Mouse (Mus musculus) activated CD4-positive, CD25-positive, alpha-beta regulatory T cell, adult 4 months (primary cell): Measurements from ENCODE around the gene Cdc25a. TPM values are rescaled to one million over a fixed set of nuclear protein-coding genes. Genes with fewer than 3 reads are reported as not detected.

Source experiments
- ATAC-seq: one replicate; pipeline ENCODE4 v1.8.0; 2017
- polyA plus RNA-seq, 2 experiments: library from polyadenylated mRNA; unstranded; fragments of 100-300 nt; shearing (Covaris generic); gene quantifications; one replicate each; pipeline ENCODE4 v1.2.1; 2017

Cdc25a gene
- polyA plus RNA-seq: 1 to 10 TPM; 7.1 to 7.7 TPM

DNA sequence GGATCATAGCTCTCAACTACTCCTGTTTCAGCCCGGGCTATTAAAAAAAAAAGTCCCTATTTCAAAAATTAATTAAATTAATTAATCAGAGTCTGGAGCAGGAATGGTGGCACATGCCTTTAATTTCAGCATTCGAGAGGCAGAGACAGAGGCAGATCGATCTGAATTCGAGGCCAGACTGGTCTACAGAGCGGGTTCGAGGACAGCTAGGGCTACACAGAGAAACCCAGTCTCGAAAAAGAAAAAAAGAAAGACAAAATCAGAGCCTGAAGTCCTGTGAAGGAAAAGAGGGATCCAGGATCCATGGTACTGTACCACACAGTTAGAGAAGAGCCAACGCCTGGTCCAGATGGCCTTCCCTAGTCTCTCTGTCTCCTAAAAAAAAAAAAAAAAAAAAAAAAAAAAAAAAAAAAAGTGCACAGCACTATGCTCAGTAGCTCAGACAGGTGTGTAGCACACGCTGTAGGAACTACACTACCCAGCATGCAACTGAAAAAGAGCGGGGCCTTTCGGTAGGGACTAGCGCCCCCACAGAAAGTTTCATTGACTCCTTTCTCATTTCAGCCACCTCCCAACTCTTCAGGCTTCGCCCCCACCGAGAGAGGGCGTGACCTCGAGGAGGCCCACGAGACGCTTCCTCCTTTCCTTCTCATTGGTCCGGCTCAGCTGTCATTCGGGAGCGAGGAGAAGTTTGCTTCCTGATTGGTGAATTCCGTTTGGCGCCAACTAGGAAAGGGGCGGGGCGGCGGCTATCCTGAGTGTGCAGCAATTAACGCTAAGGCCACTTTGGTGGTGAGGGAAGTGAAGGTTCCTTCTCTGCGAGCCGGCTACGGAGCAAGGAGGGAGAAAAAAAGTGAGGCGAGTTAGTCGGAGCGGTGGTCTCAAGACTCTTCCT lies at the start of gene Cdc25a:
TSS of gene Cdc25a (plus strand) at position 783 of the 895 bp plus-strand sequence.
- peak; percentile 93 for ATAC-seq

- ATAC-seq: no peak
Observed at GRCm38 (mm10) chr9:109825739-109826138, 49.6 kb upstream of the Cdc25a start.

DNA sequence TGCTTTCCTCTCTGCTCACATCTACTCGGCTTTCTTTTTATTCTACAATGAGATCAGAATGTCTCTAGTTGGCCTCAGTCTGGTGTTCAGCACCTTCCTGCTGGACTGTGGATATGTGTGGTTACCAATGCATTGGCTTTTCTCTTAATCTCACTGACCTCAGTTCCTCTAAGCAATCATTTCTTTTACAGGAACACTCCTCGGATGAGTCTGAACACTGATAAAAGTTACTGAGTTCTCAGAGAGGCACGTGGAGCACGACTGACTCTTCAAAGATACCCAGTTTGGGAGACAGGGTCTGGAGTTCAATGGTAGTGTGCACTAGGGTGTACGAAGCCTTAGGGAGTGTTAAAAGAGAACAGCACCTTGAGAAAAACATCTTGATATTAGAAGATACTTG lies 49.2 kb upstream of the Cdc25a start:
- no peak for ATAC-seq

GRCm38 (mm10) chr9:109832391-109833087 lies 42.8 kb upstream of the Cdc25a start, which contains the start of gene Nme6:
Gene Nme6, plus strand, starts transcription at chr9:109832749.
- peak; percentile 86 for ATAC-seq

- ATAC-seq: no peak
Observed at GRCm38 (mm10) chr9:109833088-109833412, 42.3 kb upstream of the Cdc25a start.

- no peak for ATAC-seq
Observed at GRCm38 (mm10) chr9:109849312-109849758, 26.0 kb upstream of the Cdc25a start, which contains the start of gene Camp. Gene Camp, minus strand, starts transcription at chr9:109849617.

DNA sequence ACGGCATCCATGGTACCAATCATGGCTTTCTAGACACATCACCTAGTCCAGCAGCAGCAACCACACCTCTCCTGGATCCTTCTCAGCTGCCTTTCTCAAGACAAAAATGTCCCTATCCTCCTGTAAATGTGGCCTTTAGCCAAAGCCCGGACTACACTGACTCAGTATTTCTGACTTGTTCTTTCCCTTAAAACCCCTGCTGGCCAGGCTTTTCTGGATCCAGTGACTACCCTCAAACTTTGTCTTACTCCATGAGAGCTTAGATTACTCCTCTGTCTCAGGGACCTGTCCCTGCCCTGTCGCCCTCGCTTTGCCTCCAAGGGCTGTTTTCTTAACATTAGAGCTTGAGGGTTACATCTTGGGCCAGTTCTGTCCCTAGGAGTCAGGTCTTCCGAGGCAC lies 25.3 kb upstream of the Cdc25a start:
- no peak for ATAC-seq

GRCm38 (mm10) chr9:109854341-109854740 lies 21.0 kb upstream of the Cdc25a start:
- ATAC-seq: no peak

- no peak for ATAC-seq
Observed at GRCm38 (mm10) chr9:109855947-109856346, 19.4 kb upstream of the Cdc25a start.

DNA sequence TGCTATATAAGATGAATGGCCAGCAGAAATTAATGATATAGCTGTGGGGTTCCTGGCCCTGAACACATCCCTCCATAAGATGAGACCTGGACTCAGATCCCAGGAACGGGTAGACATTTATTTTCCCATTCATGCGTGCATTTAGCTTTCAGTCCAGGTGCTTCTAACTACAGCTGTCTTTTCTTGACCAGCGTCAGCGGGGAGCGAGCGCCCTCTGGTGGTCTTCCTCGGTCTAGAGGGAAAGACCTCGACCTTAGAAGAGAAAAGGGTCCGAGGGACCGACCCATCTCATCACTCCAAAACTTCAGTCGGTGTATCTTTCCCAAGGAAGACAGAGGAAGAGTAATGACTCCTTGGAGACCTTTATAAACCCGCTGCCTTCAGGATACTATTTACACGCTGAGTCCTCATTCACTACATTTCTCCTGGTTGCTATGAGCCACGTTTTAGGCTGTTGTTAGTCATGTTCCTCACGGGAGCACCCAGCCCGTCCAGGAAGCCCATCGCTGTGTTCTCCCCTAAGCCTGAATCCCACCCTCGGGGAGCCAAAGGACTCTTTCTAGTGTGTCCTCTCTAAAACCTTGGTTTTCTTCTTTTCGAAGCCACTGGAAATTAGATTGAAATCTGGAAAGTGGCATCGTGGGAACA lies 12.9 kb upstream of the Cdc25a start:
- no peak for ATAC-seq

DNA sequence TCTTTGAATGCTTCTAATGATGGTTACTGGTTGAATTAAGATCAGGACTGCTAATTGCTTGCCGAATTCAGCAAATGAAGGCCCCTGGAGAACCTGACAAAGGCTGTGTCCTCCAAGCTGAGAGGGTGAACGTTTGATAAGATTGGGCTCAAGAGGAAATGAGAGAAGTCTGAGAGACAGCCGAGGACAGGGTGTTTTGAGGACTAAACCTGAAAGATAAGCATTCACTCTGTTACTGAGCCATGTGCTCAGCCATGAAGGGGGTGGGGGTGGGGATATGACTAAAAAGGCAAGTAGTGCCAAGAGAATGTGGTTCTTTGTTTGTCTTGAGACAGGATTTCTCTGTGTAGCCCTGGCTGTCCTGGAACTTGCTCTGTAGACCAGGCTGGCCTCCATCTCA lies 12.3 kb upstream of the Cdc25a start:
- no peak for ATAC-seq

GRCm38 (mm10) chr9:109866218-109866617 lies 9.2 kb upstream of the Cdc25a start:
- no peak for ATAC-seq

DNA sequence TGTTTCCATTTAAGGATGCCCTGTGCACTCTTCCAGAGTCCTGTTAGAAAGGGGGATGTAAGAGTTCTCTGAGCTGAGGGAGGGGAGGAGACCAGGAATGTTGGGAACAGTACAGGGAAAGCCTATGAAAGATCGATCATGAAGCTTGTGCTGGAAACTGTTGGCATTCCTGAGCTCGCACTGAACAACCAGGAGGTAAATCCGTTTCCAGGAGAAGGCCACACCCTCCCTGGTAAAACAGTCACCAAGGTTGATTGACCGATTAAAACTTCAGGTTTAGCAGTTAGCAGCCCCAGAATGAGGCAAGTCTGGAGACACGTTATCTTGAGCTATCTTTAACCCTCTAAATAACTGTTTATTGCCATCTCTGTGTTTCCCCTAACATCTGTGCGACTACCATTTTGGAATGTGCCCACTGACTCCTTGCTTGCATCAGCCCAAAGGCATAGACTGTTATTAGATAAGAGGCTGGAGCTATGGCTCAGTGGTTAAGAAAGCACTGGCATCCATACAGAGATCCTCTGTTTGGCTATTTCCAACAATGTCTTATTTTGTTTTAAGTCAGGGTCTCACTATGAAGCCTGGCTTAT lies 4.3 kb upstream of the Cdc25a start:
- no peak for ATAC-seq

GRCm38 (mm10) chr9:109875695-109876601 lies 569 bp downstream of the Cdc25a start:
- ATAC-seq: peak; percentile 23

GRCm38 (mm10) chr9:109876756-109877155 lies 1.4 kb downstream of the Cdc25a start:
- no peak for ATAC-seq

DNA sequence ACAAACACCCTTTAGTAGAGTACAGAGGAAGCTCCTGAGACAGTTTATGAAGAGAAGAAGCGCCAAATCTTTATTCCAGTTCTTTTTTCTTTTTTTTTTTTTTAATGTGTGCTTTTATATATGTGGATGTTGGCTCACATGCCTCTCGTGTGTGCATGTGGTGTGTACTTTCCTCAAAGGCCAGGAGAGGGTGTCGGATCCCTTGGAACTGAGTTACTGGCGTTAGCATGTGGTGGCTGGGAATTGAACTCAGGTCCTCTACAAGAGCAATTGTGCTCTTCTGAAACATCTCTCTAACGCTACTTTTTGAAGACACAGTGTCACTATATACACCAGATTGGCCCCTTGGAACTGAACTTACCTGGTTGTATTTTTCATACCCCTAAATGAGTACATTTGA lies 2.3 kb downstream of the Cdc25a start:
- ATAC-seq: no peak

GRCm38 (mm10) chr9:109879305-109879704 lies 3.9 kb downstream of the Cdc25a start:
- ATAC-seq: no peak

GRCm38 (mm10) chr9:109886259-109886658 lies 10.9 kb downstream of the Cdc25a start:
- ATAC-seq: no peak

GRCm38 (mm10) chr9:109887321-109887720 lies 11.9 kb downstream of the Cdc25a start:
- ATAC-seq: no peak

DNA sequence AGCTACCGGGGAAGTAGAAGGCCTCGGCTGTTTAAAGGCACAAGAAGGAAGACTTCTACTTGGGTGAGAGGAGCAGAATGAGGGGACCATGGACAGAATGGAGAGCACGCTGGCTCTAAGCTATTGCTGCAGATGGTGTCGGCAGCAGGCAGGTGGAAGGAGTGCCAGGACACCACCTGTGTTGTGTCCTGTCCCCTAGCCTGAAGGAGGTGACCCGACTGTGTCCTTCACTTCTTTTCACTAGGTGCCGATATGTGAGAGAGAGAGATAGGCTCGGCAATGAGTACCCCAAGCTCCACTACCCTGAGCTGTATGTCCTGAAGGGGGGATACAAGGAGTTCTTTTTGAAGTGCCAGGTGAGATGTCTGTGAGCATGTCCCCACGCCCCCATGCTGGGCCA lies 16.1 kb downstream of the Cdc25a start:
- no peak for ATAC-seq

- ATAC-seq: peak; percentile 59
Observed at GRCm38 (mm10) chr9:109892651-109893250, 17.4 kb downstream of the Cdc25a start.
